Mouse (Mus musculus) sigmoid colon, adult 10 weeks (tissue): ENCODE results near the gene Panx1. TPM values are rescaled to one million over a fixed set of nuclear protein-coding genes. Genes with fewer than 3 reads are reported as not detected.

Experiments used
- polyA plus RNA-seq: library from polyadenylated mRNA; stranded (reverse); fragments of 350-450 nt; fragmentation: Illumina TruSeq; extraction: RNeasy Lipid Tissue Mini Kit (QIAGEN cat#74804); gene quantifications from one replicate; pipeline ENCODE4 v1.2.3, GENCODE M21; 2014; ENCODE audit warnings: low read depth, low replicate concordance

Panx1 gene
- 15.4 TPM for polyA plus RNA-seq

DNA sequence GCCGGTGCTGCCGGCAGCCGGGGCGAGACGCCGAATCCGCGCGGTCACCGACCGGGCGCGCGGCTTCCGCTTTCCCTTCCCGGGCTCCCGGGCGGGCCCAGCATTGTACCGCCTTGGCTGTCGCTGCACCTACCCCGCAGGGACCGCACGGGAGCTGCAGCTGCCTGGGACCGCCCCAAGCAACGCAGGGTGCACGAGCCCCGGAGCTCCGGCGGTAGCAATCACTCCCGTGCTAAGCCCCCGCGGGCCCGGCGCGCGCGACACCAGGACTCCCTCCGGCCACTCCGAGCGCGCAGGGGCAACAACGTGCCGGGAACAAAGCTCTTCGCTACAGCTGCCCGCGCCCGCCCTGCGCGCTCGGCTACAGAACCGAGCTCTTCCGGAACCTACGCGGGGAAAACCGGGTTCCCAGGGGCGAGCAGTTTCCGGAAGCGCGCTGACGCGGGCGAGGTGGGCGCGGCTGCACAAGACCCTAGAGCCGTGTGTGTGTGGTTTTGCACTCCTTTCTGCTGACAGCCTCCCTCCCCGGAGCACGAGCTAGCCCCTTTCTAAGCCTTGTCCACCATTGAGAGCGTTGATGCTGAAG, at the start of gene Panx1:
TSS of gene Panx1 (minus strand) at position 395 of the 586 bp plus-strand sequence.

Other genes with a start within 250 kb of the Panx1 start
- 0.60 TPM for gene Gpr83, start 185.3 kb downstream of the Panx1 start, polyA plus RNA-seq
- gene Izumo1r, start 141.5 kb downstream of the Panx1 start, polyA plus RNA-seq, result not detected
- gene Hephl1, start 66.6 kb upstream of the Panx1 start, polyA plus RNA-seq, result not detected
- gene Vstm5, start 193.6 kb upstream of the Panx1 start, polyA plus RNA-seq, result 8.5 TPM
- gene Med17, start 234.5 kb upstream of the Panx1 start, polyA plus RNA-seq, result 49.2 TPM